Mouse (Mus musculus) retina, postnatal 1 day (tissue): ENCODE measurements around the gene Bahcc1.

Experiments used
- DNase-seq: peaks from one replicate; pipeline ENCODE4 v3.0.0-alpha.2; 2012

Gene Bahcc1

DNA sequence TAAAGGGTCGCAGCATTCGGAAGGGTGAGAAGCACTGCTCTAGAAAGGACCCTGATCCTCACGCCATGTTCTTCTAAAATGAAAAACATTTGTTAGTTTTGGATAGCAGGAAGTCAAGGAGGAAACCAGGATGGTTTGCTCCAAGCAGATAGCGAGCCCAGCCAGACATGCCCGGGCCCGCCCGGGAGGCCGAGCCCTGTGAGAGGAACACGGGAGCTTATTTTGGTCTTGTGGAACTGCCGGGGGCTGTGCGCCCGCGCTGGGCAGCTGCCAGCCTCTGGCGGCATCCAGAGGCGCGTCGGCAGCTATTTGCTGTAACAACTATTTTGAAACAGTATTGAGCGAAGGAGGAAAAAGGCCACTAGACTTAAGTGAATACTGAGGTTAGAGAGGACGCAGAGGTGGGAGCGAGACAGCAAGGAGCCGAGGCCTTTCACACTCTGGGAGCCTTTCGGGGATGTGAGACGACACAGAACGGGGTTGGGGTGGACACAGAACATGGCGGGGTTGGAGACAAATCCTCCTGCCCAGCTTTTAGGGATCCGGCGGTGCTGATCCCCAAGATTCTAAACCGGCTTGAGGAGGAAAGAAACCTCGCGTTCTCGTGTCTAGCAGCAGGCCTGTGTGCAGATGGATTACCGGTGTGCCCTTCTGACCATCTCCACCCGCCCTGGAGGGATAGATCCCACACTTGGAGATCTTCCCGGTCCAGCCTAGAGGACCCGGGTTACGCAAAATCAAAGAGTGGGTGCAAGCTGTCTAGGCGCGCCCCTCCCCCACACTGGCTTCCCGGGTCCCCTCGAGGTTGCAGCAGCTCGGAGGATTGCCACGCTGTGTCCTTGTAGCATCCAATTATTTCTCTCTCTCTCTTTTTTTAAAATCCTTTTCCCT is 2.6 kb upstream of the Bahcc1 start:
- DNase-seq = peak; percentile 65

DNA sequence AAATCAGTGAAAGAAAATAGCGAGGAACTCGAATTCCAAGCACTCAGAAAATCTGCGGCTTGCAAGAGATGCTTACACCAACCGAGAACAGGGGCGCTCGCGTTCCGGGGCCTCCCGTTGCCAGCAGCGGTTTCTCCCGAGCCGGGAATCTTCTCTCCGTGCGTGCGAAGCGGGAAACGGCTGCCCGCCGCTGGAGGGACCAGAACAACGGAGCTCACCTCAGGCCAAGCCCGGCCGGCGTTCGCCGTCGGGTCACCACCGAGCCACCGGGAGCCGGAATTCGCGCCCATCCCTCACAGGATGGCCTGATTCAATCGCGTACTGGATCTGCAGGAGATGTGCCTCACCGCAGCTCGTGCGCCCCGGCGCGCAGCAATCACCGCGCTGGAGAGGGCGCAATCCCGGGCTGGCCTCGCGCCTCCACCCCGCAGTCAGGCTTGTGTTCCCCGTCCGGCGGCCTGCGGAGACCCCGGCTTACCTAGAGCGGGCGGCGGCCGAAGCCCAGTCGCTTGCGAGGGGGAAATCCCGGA is 1.8 kb upstream of the Bahcc1 start:
- no peak for DNase-seq

DNA sequence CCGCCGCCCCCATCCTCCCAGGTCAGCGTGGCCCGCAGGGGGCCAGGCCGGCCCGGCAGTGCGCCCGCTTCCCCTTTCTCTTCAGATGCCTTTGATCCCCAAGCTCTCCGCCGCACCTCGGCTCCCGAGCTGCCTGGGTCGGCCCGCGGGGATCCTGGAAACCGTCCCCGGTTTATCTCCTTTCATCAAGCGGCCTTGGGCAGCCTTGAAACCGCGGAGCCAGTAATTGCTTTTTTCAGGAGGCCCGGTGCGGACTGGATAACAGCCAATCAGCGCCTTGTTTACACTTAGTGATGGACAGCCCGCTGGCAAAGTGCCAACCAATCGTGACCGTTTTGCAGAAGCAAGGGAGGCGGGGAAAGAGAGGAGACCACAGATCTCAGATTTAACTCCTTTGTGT is 1.4 kb upstream of the Bahcc1 start:
- peak; percentile 100 for DNase-seq

DNA sequence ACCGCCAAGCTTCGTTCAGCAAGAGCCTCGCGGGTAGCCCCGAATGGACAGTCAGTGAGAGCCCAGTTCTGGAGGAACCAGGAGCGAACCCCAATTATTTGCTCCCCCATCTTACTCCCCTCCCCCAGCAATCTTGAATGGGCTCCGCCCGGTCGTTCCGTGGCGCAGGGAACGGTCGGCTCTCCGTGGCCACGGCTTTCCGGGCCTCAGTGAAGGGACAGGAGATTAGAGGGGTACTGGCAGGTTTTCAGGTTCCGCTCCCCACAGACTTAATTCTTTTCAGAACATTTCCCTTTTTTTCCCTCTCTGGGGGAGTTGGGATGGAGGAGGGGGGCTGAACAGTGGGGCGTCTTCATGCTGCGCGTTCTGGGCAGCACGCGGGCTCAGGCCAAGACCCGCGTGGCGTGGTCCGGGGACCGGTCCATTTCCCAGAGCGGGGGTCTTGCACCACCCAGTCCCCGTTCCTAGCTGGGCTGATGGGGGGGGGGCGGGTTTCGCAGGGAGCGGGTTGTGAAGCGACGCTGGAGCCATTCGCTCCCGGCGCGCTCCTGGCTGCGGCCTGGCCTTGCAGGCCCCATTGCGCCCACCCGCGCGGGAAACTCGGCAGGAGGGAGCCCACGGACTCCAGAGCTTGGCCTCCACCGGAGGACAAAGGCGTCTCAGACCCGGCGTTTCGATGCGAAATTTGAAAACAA is 841 bp downstream of the Bahcc1 start:
- DNase-seq = peak; percentile 81

DNA sequence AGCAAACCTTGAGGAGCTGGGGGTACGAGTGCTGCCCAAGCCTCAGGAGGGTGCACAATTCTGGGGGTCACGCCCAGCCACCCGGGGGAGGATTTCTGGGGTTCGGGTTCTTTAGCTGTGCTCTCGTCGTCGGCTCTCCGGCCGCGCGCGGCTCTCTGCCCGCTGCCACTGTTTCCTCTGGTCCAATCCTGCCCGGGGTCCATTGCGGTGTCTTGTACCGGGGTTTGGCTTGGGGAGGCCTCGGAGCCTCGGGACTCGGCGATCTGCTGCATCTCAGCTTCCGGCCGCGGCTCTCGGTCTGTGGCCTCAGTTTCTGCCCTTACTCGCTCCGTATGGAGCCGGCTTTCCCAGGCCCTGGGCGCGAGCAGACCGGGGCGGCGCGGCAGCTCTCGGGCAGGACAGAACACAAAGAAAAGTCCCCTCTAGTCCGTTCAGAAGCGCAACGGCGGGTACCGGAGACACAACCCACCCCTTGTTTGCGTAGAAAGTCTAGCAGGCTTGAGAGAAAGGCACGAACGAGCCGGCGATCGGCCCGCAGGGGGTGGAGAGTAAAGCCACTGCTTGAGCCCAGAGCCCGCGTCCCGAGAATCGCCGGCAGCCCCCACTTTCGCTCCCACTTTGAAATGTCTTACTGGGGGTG is 1.5 kb downstream of the Bahcc1 start:
- DNase-seq = peak; percentile 76

DNA sequence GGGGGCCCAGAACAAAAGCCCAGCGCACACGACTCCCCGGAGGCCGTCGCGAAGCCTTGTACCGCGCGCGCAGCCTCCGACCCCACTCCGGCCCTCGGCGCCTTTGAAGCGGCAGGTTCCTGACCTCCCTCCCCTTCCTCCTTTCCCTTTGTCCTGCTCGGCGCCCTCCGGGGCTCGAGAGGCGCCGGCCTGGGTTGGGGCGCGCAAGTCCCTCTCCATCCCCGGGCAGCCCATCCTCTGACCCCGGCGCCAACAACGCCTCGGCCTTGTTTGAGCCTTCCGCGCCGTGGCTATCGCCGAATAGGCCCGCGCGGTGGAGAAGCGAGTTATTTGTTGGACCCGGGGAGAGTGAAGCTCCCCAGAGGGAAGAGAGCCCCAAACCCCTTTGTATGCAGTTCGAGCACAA is 2.0 kb downstream of the Bahcc1 start:
- peak; percentile 78 for DNase-seq

DNA sequence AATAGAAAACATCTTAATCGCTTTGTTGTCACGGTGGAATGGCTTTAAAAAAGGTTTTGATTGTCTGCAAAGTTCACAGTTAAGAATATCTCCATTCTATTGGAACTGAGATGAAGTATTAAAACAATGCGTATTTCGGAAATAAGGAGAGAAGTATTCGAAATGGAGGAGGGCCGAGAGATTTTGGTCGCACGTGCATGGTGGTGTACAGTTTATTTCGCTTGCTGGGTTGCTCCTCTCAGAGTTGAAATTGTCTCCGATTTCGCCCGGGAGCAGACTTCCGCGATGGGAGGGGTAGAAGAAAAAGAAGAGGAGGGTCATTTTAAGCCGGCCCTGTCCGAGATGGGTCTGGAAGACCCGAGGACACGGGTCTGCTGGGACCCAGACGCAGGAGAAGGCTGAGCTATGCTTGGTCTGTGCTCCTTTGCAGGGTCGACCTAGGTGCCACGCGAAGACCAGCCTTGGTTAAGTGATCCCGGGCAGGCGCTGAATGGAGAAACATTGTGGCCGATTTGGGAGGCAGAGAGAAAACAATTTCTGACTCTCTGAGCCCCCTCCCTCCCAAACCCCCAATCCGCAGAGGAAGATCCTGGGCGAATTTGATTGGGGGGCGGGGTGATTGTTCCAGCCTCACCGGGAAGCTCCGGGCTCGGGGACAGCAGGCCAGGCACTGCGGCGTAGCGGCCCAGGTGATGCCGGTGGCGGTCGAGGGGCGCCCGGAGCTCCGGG is 2.8 kb downstream of the Bahcc1 start:
- DNase-seq = peak; percentile 80

DNA sequence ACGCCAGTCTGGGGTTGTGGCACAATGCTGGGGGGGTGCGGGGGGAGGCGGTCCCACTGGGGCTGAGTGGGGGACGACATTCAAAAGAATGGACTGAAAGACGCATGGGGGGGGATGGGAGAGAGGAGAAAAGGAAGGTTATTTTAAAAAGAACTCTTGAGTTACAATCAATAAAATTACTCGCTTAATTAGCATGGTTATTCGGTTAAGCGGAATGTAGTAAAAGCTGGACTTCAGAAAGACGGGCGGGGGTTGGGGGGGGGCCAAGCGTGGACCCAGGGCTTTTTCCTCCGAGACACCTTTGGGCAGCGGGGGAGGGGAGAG is 3.3 kb downstream of the Bahcc1 start:
- no peak for DNase-seq

DNA sequence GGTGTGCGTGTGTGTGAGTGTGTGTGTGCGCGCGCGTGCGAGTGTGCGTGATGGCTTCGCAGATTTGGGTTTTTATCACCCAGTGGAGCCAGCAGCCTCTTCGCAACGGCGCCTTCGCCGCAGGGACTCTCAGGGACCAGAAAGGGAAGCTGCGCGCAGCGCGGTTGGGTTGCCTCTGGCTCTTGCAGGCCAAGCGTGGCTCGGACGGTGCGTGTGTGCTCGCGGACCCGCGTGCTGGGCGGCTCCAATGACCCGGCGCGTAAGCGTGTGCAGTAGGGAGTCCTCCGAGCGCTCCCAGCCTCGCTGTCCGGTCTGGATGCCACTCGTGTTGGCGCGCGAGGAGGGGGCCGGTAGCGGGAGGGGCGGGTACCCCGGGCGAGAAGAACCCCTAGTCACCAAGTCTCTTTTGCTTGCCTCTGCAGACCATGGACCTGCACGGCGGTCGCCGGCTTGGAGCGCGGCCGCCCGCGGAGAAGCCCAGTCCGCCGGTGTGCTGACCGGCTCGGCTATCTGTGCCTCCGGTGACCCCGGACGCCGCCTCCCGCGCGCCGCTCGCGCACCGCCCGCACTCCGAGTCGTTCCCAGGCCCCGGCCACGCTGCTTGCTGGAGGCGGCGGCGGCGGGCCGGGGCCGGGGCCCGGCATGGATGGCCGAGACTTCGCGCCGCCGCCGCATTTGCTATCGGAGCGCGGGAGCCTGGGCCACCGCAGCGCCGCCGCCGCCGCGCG is 3.9 kb downstream of the Bahcc1 start:
- peak; percentile 85 for DNase-seq

DNA sequence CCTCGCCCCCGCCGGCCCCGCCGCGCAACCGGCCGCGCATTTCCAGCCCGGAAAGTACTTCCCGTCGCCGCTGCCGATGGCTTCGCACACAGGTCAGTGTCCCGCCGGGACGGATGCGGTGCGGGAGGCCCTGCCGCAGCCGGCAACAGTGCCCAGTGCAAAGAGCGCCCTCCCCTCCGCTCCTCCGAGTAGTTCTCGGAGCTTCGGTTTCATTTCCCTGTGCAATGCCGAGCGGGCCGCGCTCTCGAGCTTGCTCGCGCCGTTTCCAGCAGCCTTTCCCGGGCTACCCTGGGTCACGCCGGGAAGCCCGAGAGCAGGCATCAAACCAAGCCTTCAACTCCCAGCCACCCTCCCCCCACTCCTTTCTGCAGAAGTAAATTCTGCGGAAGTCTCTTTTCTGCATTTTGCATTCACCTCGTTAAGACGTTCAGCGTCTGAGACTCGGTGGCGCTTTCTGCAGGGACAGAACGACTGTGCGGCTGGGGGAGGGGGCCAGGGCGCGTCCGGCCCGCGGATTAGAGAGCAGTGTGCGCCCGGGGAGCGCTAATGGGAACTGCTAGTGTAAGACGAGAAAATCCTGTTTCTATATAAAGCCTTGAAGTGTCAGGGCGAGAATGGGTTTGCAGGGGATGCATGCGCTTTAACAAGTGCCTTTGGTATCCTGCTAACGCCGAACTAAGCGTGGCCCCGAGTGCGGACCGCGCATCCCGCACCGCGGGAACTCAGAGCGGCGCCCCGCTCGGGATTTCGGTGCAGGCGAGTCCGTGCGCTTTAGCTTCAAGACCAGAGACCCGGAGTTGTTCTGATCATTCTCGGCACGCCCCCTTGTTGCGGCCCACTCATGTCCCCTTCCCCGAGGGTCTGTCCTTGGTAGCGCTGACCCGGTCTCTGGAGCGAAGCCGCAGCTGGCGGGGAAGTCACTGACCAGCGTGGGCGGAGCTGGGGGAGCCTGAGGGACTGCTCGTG is 4.7 kb downstream of the Bahcc1 start:
- DNase-seq = peak; percentile 83

DNA sequence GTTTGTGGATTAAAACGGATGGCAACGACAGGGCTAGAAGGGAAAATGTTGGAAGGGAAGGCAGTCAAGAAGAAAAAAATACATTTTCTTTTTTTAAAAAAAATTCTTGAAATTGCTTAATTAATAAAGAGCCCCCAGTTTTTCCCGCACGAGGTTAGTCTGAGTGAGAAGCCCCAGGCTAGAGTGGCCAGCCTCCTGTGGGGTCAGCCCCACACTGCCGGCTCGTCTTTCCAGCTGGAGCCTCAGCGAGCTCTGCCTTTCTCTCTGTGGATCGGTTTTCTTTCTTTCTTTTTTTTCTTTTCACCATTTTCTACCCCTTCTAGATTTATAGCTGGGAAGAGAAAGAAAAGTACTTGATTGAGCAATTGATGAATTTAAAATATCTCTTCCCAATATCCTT is 5.6 kb downstream of the Bahcc1 start:
- DNase-seq = no peak

DNA sequence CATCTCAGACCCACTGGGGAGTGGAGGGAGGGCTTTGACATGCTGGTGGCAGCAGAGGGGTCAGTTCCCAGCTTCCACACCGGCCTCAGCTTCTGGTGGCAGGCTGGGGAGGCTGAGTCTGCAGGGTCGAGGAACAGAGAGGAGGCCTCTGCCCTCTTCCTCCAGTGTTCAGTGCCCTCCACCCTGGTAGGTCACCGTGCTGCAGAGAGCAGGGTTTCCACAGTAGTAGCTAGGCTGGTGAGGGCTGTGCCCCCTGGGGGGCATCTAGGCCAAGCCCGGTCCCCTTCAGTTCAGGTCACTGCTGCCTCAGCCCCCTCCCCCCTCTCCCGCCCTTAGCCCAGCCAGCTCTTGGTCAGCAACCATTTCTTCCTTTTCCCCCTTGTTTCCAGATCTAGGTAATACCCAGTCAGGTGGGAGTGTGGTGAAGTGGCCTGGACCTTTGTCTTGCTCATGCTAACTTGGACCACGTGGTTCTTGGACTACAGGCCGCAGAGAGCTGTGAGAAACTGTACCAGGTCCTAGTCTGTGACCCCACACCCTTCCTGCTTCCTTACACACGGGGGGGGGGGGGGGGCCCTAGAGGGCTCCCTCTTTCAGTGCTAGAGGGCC is 6.1 kb downstream of the Bahcc1 start:
- DNase-seq = peak; percentile 74

DNA sequence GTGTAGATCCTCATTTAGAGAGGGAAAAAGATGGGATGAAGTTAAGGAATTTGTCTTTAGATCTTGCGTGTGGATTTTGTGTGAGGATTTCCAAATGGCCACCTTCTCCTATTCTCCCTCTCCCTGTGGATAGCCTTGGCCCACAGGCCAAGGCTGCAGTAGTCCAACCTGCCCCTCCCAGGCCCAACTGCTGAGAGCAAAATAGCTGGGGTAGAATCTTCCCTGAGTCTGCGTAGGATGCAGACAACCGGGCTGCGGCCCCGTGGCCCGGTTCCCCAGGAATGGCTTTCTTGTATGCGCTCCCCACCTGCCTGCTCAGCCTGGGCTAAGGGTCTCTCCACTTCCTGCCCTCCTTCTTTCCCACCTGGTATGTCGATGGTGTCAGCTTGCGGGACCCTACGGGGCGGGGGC is 6.8 kb downstream of the Bahcc1 start:
- peak; percentile 50 for DNase-seq

DNA sequence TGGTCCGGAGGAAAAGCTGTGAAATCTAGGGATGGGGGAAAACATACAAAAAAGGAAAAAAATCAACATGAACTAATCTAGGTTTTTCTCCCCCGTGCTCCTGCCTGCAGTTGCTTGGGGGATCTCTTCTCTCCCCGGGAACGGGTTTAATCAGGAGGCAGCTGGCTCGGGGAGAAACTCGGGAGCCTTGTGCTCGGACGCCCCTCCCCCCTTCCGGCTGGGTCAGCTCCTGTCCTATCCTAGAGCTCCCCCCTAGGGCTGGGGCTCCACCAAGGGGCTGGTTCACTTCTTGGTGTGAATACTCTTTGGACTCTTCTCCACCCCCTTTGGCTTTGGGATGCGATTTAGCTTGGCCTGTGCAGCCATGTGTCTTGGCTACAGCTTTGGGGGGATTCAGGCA is 7.5 kb downstream of the Bahcc1 start:
- DNase-seq = peak; percentile 95

DNA sequence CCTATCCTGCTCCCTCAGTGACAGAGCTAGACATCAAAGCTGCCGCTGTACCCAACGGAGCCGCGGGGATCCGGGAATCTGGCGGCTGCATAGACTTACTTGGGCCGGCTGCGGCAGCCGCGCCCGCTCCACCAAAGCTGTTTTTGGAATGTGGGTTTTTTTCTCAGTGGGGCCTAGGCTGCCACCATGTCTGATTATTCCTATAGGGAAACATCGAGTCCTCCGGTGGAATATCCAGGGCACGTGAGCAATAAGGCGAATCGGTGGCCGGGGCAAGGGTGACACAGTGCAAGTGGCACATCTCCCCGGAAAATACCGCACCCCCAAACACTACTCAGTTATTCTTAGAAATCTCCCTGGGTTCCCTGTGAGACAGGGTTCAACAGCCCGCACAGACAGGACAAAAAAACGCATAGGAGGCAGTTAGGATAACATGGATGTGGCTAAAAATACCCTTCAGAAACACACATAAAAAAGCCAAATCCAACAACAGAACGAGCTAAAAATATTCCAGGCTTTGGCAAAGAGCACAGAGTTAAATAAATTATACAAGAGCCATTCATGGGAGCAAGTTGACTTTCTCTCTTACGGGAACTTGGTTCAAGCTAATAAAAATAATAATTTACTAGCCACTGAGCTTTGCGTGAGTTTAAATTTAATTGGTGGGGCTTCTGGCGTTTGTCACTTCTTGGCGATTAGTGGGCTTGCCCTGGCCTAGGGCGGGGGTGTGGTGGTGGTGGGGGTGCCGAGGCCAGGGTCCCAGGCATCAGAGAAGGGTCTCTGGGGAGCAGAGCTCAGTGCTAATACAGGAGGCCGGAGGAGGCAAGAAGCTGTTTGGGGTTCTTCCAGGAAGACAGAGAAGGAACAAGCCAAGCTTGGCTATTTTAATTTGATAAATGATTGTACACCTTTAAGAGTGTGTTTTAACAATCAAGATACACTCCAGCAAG is 8.5 kb downstream of the Bahcc1 start:
- peak; percentile 58 for DNase-seq

DNA sequence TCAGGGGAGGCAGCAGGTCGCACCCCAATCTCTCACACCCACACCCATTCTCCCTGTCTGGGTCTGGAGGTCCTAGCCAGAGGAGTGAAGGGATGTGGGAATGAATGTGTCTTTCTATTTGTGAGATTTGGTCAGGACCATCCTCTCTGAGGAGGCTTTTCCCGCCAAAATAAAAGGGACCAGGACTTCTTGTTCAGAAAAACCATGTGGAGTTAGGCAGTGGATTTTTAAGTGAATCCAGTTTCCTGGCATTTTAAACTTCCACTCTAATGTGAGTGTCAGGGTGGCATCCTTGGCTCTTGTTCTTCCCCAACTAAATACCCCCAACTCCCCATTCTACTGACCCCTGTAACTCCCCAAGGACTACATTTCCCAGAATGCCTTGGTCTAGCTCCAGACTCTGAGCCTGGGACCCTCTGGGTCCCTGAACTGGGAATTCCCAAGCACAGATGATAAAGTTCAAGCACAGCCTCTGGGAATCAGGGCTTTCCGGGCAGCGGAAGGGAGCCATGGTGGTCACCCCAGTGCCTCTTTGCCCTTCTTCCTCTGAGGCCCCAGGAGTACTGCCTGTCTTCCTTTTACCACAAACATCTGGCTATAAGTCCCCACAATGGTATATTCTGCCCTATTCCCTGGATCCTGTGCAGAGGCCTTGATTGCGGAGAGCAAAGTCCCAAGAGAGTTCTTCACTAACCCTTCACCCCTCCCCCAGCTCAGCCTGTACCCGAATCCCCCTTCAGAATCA is 9.4 kb downstream of the Bahcc1 start:
- DNase-seq = peak; percentile 54

DNA sequence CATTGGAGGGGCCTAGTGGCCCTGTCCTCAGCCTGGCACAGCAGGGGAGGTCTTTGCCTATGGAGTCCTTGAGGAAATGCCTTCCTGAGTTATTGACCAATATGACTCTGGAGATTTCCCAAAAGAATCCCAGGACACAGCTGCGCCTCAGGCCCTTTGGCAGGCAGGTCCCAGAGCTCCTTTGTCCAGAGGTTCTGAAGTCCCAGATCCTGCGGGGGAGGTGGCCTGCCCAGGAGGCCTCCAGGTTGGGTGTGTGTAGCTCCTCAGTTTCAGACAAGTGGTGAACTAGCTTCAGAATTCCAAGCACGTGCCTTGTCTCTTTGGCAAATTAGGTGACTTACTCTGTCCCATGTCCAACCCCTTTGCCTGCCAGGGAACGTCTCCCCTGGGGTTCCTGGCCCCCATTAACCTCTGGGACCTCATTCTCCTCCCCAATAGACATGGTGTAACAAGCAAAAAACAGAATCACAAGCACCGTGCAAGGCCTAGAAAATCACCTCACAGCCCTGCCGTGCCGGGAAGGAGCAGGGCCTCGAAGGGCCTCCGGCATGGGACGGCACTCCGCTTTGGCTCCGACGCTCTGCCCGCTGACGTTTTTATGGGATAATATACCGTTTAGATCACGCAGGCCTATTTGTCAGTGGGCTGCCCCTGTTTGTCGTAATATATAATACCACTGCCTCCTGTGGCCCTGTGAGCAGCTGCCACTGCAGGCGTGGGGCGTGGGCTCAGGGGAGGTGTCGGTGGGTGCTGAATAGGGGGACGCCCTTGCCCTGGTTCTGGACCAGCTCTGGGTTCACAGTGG is 10.2 kb downstream of the Bahcc1 start:
- DNase-seq = no peak

DNA sequence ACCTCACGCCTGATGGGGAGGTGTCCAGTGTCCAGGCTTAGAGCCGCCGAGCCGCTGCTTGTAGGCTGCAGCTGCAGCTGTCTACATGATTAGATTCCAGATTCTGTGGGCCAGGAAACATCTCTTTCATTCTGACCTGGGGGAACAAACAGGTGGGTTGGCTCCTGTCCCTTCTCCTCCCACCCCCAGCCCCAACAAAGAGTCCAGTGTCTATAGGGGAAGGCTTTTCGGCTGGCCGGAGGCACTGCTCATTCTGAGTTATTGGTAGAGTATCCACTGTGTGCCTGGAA is 10.7 kb downstream of the Bahcc1 start:
- no peak for DNase-seq
